ENCODE assay signal across 8 mouse cellular contexts in genomic region chr3:107332960-107333380, GRCm38 (mm10). TPM values are rescaled to one million over a fixed set of nuclear protein-coding genes. Genes with fewer than 3 reads are reported as not detected.
A peak's percentile ranks its signal among the peaks of the same experiment; 100 is the strongest.
DNase-seq lines count a peak whose midpoint lies in the region; ATAC-seq and TF ChIP-seq lines count a peak whose summit lies in the region.

No protein-coding gene starts in this region.

- TF ChIP-seq CTCF in stomach, postnatal 0 days (IDR thresholded peaks at IDR 0.05; ENCODE audit: low read depth): no peak

- H3K4me1 ChIP-seq in forebrain, embryonic 10.5 days: peaks cover 50% of the 10 kb centered on the region
- H3K4me1 ChIP-seq in heart, embryonic 14.5 days (ENCODE audit: control insufficient read depth in 2 of 2, insufficient read depth in 2 of 2, low read length in 2 of 2): peaks cover 18 to 37% of the 10 kb centered on the region in 2 experiments
- H3K4me1 ChIP-seq in liver, embryonic 13.5 days (replicated peaks): peaks cover 36% of the 10 kb centered on the region
- peaks cover 8% of the 10 kb centered on the region for H3K4me1 ChIP-seq in stomach, postnatal 0 days (replicated peaks; ENCODE audit: control insufficient read depth, insufficient read depth)

- no peaks in the 10 kb centered on the region for H3K9me3 ChIP-seq in forebrain, embryonic 10.5 days
- H3K9me3 ChIP-seq in heart, embryonic 14.5 days (ENCODE audit: control insufficient read depth, low read length): no peaks in the 10 kb centered on the region
- H3K9me3 ChIP-seq in liver, embryonic 13.5 days (replicated peaks): no peaks in the 10 kb centered on the region
- no peaks in the 10 kb centered on the region for H3K9me3 ChIP-seq in stomach, postnatal 0 days (ENCODE audit: control insufficient read depth, low read length)

- H3K9ac ChIP-seq in heart, embryonic 14.5 days (ENCODE audit: low read length): peak overlapping the region; percentile 98
- H3K9ac ChIP-seq in liver, embryonic 13.5 days: peak overlapping the region; percentile 94
- H3K9ac ChIP-seq in stomach, postnatal 0 days (ENCODE audit: low read length): peak overlapping the region; percentile 90

- H3K36me3 ChIP-seq in forebrain, embryonic 10.5 days (replicated peaks): peaks cover 41% of the 10 kb centered on the region
- peaks cover 36% of the 10 kb centered on the region for H3K36me3 ChIP-seq in heart, embryonic 14.5 days (ENCODE audit: control insufficient read depth, insufficient read depth, low read length)
- peaks cover 30% of the 10 kb centered on the region for H3K36me3 ChIP-seq in liver, embryonic 13.5 days
- 0 out of 2 replicates have a peak, but pooled peaks cover 3% of the 10 kb centered on the region for H3K36me3 ChIP-seq in stomach, postnatal 0 days (ENCODE audit: control insufficient read depth, insufficient read depth, low read length)

- TF ChIP-seq EP300 in stomach, postnatal 0 days (optimal IDR thresholded peaks at IDR 0.05): peak; percentile 10

- peak overlapping the region; percentile 75; the same call in 1 of the 2 replicates for H3K4me2 ChIP-seq in heart, embryonic 14.5 days (ENCODE audit: low read length)
- H3K4me2 ChIP-seq in liver, embryonic 13.5 days: peak overlapping the region; percentile 94
- H3K4me2 ChIP-seq in stomach, postnatal 0 days (replicated peaks; ENCODE audit: low read depth): peak overlapping the region; percentile 91

- ATAC-seq in CD4-positive, CD25-positive, alpha-beta regulatory T cell, adult 4 months: peak; percentile 87
- peak; percentile 95 for ATAC-seq in heart, embryonic 14.5 days (ENCODE audit: insufficient number of reproducible peaks, insufficient read depth, low FRiP score, low read depth)
- ATAC-seq in liver, embryonic 13.5 days (ENCODE audit: low read depth): peak; percentile 87
- peak; percentile 96 for ATAC-seq in stomach, postnatal 0 days (ENCODE audit: low FRiP score, low TSS enrichment)

- WGBS in forebrain, embryonic 10.5 days: under 1% methylated on average over 37 of the region's 37 CpGs
- WGBS in heart, embryonic 14.5 days: 0% methylated on average over 37 of the region's 37 CpGs
- WGBS in liver, embryonic 13.5 days (ENCODE audit: insufficient replicate concordance): under 1% methylated on average over 37 of the region's 37 CpGs
- WGBS in stomach, postnatal 0 days: 0% methylated on average over 37 of the region's 37 CpGs

- H3K27me3 ChIP-seq in forebrain, embryonic 10.5 days (ENCODE audit: poor library complexity, severe bottlenecking): no peaks in the 10 kb centered on the region
- no peaks in the 10 kb centered on the region for H3K27me3 ChIP-seq in heart, embryonic 14.5 days (ENCODE audit: control insufficient read depth, insufficient read depth, low read length)
- H3K27me3 ChIP-seq in liver, embryonic 13.5 days: no peaks in the 10 kb centered on the region
- no peaks in the 10 kb centered on the region for H3K27me3 ChIP-seq in stomach, postnatal 0 days (ENCODE audit: control insufficient read depth, insufficient read depth, low read length)

- DNase-seq in c-Kit-positive CD71-positive TER-119-negative erythroid progenitor cells, embryonic 14.5 days (ENCODE audit: low read depth): peak; percentile 97
- DNase-seq in forebrain, embryonic 10.5 days (ENCODE audit: extremely low spot score, low spot score): no peak
- DNase-seq in kidney, postnatal 14 days: peak; percentile 97
- peak; percentile 96 for DNase-seq in liver, embryonic 13.5 days
- peak; percentile 91 for DNase-seq in neural tube, embryonic 10.5 days (ENCODE audit: extremely low spot score, low spot score)
- peak; percentile 97 for DNase-seq in stomach, postnatal 0 days (ENCODE audit: low spot score)

- peak overlapping the region; percentile 96 for H3K27ac ChIP-seq in forebrain, embryonic 10.5 days
- peak overlapping the region; percentile 97 to 99 for H3K27ac ChIP-seq in heart, embryonic 14.5 days (replicated peaks in 1 of 2; ENCODE audit: control insufficient read depth in 1 of 2, insufficient read depth in 1 of 2, low read depth in 2 of 2, low read length in 2 of 2)
- peak overlapping the region; percentile 97 for H3K27ac ChIP-seq in liver, embryonic 13.5 days
- H3K27ac ChIP-seq in stomach, postnatal 0 days (replicated peaks): peak overlapping the region; percentile 97

- H3K4me3 ChIP-seq in forebrain, embryonic 10.5 days: peak overlapping the region; percentile 76
- peak overlapping the region; percentile 95 to 99 for H3K4me3 ChIP-seq in heart, embryonic 14.5 days (ENCODE audit: control insufficient read depth in 1 of 2, insufficient read depth in 1 of 2, low read depth in 1 of 2, low read length in 2 of 2)
- H3K4me3 ChIP-seq in liver, embryonic 13.5 days (replicated peaks): peak overlapping the region; percentile 99
- peak overlapping the region; percentile 97 for H3K4me3 ChIP-seq in stomach, postnatal 0 days (ENCODE audit: low read depth, low read length)

RNA-seq across cellular contexts. Expression of gene Rbm15, which starts 0.5 kb away (rescaled TPM):
- 10 to 100 TPM; 11.6 to 19.8 TPM for polyA plus RNA-seq in CD4-positive, CD25-positive, alpha-beta regulatory T cell, adult 4 months (2017; shearing (Covaris generic))
- polyA plus RNA-seq in forebrain, embryonic 10.5 days (2016; fragmentation: Nextera tagmentation; extraction: Ambion mirVana): 18.2 and 19.9 TPM in 2 replicates
- 11.7 and 13.2 TPM in 2 replicates for polyA plus RNA-seq in heart, embryonic 14.5 days (2014; fragmentation: Nextera tagmentation; extraction: Ambion mirVana)
- 9.6 and 11.9 TPM in 2 replicates for polyA plus RNA-seq in liver, embryonic 13.5 days (2015; fragmentation: Nextera tagmentation; extraction: Ambion mirVana)
- polyA plus RNA-seq in stomach, postnatal 0 days (2015; fragmentation: Nextera tagmentation; extraction: Ambion mirVana): 6.0 and 6.6 TPM in 2 replicates

RNA-seq across cellular contexts. Expression of gene Slc16a4, which starts 41.9 kb away (rescaled TPM):
- 1 to 10 TPM; 1.5 to 1.9 TPM for polyA plus RNA-seq in CD4-positive, CD25-positive, alpha-beta regulatory T cell, adult 4 months (2017; shearing (Covaris generic))
- polyA plus RNA-seq in forebrain, embryonic 10.5 days (2016; fragmentation: Nextera tagmentation; extraction: Ambion mirVana): 1.9 and 2.2 TPM in 2 replicates
- 2.3 and 3.1 TPM in 2 replicates for polyA plus RNA-seq in heart, embryonic 14.5 days (2014; fragmentation: Nextera tagmentation; extraction: Ambion mirVana)
- polyA plus RNA-seq in liver, embryonic 13.5 days (2015; fragmentation: Nextera tagmentation; extraction: Ambion mirVana): 0.59 and 0.67 TPM in 2 replicates
- 1.9 and 2.1 TPM in 2 replicates for polyA plus RNA-seq in stomach, postnatal 0 days (2015; fragmentation: Nextera tagmentation; extraction: Ambion mirVana)

RNA-seq across cellular contexts. Expression of gene Lamtor5, which starts 54.3 kb away (rescaled TPM):
- 100 to 1,000 TPM; 178 to 209 TPM for polyA plus RNA-seq in CD4-positive, CD25-positive, alpha-beta regulatory T cell, adult 4 months (2017; shearing (Covaris generic))
- polyA plus RNA-seq in forebrain, embryonic 10.5 days (2016; fragmentation: Nextera tagmentation; extraction: Ambion mirVana): 177 and 184 TPM in 2 replicates
- 182 and 207 TPM in 2 replicates for polyA plus RNA-seq in heart, embryonic 14.5 days (2014; fragmentation: Nextera tagmentation; extraction: Ambion mirVana)
- 118 and 131 TPM in 2 replicates for polyA plus RNA-seq in liver, embryonic 13.5 days (2015; fragmentation: Nextera tagmentation; extraction: Ambion mirVana)
- 186 and 189 TPM in 2 replicates for polyA plus RNA-seq in stomach, postnatal 0 days (2015; fragmentation: Nextera tagmentation; extraction: Ambion mirVana)
